Mouse (Mus musculus) cerebellum, adult 2 months (tissue): ENCODE measurements around the gene Olfr1428. TPM values are rescaled to one million over a fixed set of nuclear protein-coding genes. Genes with fewer than 3 reads are reported as not detected.
"Not testable (repeated sequence)": the region's sequence is repeated elsewhere in the genome, so short reads cannot be mapped to it uniquely, and the experiment has no call there.

Experiments
- DNase-seq, 2 experiments: peaks; one replicate each; pipeline ENCODE4 v3.0.0; 2021
- H3K27ac ChIP-seq: fragments of 200-500 bp; 2 replicates; pipeline ENCODE4 v1.5.1; 2012; ENCODE audit warnings: low read length, control low read depth, inconsistent platforms; ENCODE audit not compliant: insufficient read depth
- H3K27me3 ChIP-seq: fragments of 200-500 bp; 2 replicates; pipeline ENCODE4 v1.6.1; 2012; ENCODE audit warnings: inconsistent platforms, mild to moderate bottlenecking, low read length, moderate library complexity; ENCODE audit not compliant: control insufficient read depth, insufficient read depth
- H3K4me1 ChIP-seq: fragments of 200-500 bp; 2 replicates; pipeline ENCODE4 v1.6.1; 2011; ENCODE audit warnings: low read length; ENCODE audit not compliant: control insufficient read depth, insufficient read depth
- H3K4me3 ChIP-seq: fragments of 200-500 bp; replicated peaks from 2 replicates; pipeline ENCODE3; 2011; ENCODE audit warnings: mild to moderate bottlenecking, low read depth, low read length, control low read depth; ENCODE audit not compliant: insufficient read depth
- CTCF ChIP-seq: fragments of 200-500 bp; IDR thresholded peaks from 2 replicates; pipeline ENCODE4 v1.5.1; 2011; ENCODE audit warnings: low read depth, mild to moderate bottlenecking, control low read depth, low read length, moderate library complexity, borderline replicate concordance; ENCODE audit not compliant: insufficient read depth
- WGBS: fragments of 180-500 bp; shearing (Covaris S2); methylation state at CpG from one replicate; pipeline ENCODE4 v1.1.7; 2018; 5-methylcytosine and 5-hydroxymethylcytosine counted together
- polyA plus RNA-seq: library from polyadenylated mRNA; depleted of rRNA; stranded (reverse); fragments of >200 nt; gene quantifications from 2 replicates; pipeline ENCODE4 v1.2.3, GENCODE M21; 2012; rRNA removed

The Olfr1428 gene
- polyA plus RNA-seq, 1 experiment = not detected

DNA sequence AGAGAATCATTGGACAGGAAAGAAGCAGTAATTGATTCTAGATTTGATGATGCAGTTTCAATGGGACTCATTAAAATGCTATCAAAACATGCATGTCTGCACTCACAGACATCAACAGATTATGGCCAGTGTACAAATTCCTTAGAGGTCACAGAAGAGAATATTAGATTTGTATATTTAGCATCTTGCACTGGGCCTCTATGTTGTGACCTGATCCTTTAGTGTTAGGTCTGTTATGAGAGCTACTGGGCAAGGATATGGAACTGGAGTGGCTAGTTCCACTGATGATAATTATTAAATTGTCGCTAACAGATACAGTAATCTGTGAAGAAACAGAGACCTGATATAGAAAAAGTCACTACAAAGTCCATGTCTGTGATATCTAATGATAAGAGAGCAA lies 23.8 kb downstream of the Olfr1428 start, which contains the start of gene Olfr1426:
Gene Olfr1426 (minus strand): TSS at position 101 of the 400 bp plus-strand sequence.
- WGBS = 81% methylated on average over 1 of the region's 1 CpGs
- no peak for DNase-seq
- Histone ChIP-seq H3K4me1 (no peaks in the 10 kb centered on the region), H3K27me3 (no peaks in the 10 kb centered on the region), H3K4me3 (no peak within 1 kb of the TSS), H3K27ac (no peak within 1 kb of the TSS)
- TF ChIP-seq CTCF = no peak

DNA sequence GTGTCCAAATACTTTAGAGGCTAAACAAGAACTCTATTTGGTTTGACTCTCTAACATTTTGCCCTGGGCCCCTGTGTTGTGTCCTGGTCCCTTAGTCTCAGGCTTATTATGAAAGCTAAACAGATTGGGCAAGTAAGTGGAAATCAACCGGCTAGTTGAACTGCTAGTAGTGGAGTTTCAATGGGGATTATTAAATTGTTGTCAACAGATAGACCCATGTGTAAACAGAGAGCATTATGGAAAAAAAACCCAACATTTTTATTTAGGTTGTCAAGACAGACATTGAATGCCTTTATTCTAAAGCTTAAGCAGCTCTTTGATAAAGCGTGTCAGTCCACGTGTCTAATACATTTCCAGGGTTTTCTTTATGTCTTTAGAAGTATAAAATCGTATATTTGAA lies 38.1 kb downstream of the Olfr1428 start, which contains the start of gene Olfr1425:
Gene Olfr1425 (minus strand): TSS at position 101 of the 400 bp plus-strand sequence.
- not testable (repeated sequence) for DNase-seq, H3K27me3 ChIP-seq, H3K4me3 ChIP-seq, H3K4me1 ChIP-seq, H3K27ac ChIP-seq
- WGBS = 77% methylated on average over 4 of the region's 4 CpGs

DNA sequence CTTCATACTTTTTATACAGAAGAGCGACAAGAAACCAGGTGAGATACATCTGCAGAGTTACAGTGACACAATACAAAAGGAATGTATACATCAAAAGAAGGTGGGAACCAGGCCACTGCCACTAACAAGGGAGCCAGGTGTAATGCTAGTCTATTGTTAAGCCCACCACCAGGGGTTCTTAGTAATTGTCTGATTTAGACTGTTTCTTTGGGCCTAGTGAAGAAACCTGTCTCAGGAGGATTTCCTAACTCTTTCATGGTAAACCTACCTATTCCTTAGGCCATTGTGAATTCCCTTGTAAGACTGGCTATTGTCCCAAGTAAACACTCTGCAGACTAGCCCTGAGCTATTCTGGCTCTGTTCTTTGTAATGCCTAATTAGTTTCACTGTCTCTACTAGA lies 46.2 kb downstream of the Olfr1428 start:
- DNase-seq, H3K27me3 ChIP-seq: not testable (repeated sequence)
- 83% methylated on average over 1 of the region's 1 CpGs for WGBS

GRCm38 (mm10) chr19:12067806-12068205 lies 47.9 kb downstream of the Olfr1428 start:
- 52% methylated on average over 1 of the region's 1 CpGs for WGBS
- not testable (repeated sequence) for H3K4me1 ChIP-seq, H3K27me3 ChIP-seq, H3K4me3 ChIP-seq, DNase-seq, H3K27ac ChIP-seq

More for the DNA sequence above, 46.2 kb downstream of the Olfr1428 start:
- not testable (repeated sequence) for H3K4me3 ChIP-seq, H3K27ac ChIP-seq, H3K4me1 ChIP-seq

GRCm38 (mm10) chr19:12062582-12062981 lies 53.1 kb downstream of the Olfr1428 start, which contains the start of gene Olfr1424:
Gene Olfr1424, minus strand, starts transcription at chr19:12062682.
- DNase-seq, H3K27ac ChIP-seq, H3K27me3 ChIP-seq, H3K4me1 ChIP-seq, H3K4me3 ChIP-seq: not testable (repeated sequence)
- WGBS = 95% methylated on average over 1 of the region's 1 CpGs

Other genes starting within 250 kb of the Olfr1428 start
- 0.11 TPM in 1 of 2 replicates, not detected in the other for gene Olfr1419, start 240.8 kb downstream of the Olfr1428 start, polyA plus RNA-seq
- 0.05 TPM in 1 of 2 replicates, not detected in the other for gene Olfr1420, start 229.3 kb downstream of the Olfr1428 start, polyA plus RNA-seq
- 21.7 and 22.3 TPM in 2 replicates for gene Patl1, start 203.5 kb downstream of the Olfr1428 start, polyA plus RNA-seq
- 38.9 and 39.9 TPM in 2 replicates for gene Osbp, start 150.0 kb downstream of the Olfr1428 start, polyA plus RNA-seq
- gene Olfr1423, start 74.6 kb downstream of the Olfr1428 start, polyA plus RNA-seq = not detected in 2 replicates
- not detected in 2 replicates for gene Olfr1424, start 53.2 kb downstream of the Olfr1428 start, polyA plus RNA-seq
- not detected in 2 replicates for gene Olfr1425, start 38.2 kb downstream of the Olfr1428 start, polyA plus RNA-seq
- gene Olfr1426, start 23.9 kb downstream of the Olfr1428 start, polyA plus RNA-seq = not detected in 2 replicates
- not detected in 2 replicates for gene Olfr1427, start 12.6 kb downstream of the Olfr1428 start, polyA plus RNA-seq
- not detected in 2 replicates for gene Olfr76, start 7.3 kb upstream of the Olfr1428 start, polyA plus RNA-seq
- gene Olfr1555-ps1, start 54.2 kb upstream of the Olfr1428 start, polyA plus RNA-seq = not detected in 2 replicates
- gene Olfr1431, start 84.7 kb upstream of the Olfr1428 start, polyA plus RNA-seq = not detected in 2 replicates
- gene Olfr1432, start 116.7 kb upstream of the Olfr1428 start, polyA plus RNA-seq = not detected in 2 replicates
- gene Olfr262, start 125.8 kb upstream of the Olfr1428 start, polyA plus RNA-seq = not detected in 2 replicates
- 0.07 TPM in 1 of 2 replicates, not detected in the other for gene Olfr235, start 145.1 kb upstream of the Olfr1428 start, polyA plus RNA-seq
- not detected in 2 replicates for gene Olfr1434, start 164.0 kb upstream of the Olfr1428 start, polyA plus RNA-seq
- gene Olfr1436, start 183.2 kb upstream of the Olfr1428 start, polyA plus RNA-seq = not detected in 2 replicates
- not detected in 2 replicates for gene Olfr1437, start 209.2 kb upstream of the Olfr1428 start, polyA plus RNA-seq
- gene Olfr1438-ps1, start 220.0 kb upstream of the Olfr1428 start, polyA plus RNA-seq = not detected in 2 replicates